Mouse (Mus musculus): ENCODE results near the gene Gtf2i.

Gene Gtf2i

DNA sequence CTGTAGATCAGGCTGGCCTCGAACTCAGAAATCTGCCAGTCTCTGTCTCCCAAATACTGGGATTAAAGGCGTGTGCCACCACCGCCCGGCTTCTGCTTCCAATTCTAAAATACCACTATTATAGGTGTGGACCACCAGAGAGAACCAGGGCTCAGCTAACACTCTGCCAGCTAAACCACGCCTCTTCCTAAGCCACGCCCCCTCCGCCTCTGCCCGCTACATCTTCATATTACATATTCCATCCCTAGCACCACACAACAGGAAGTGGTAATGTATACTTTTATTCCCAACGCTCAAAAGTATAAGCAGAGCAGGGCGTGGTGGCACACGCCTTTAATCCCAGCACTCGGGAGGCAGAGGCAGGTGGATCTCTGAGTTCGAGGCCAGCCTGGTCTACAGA lies 8.8 kb upstream of the Gtf2i start:
- in situ Hi-C loops (cut with MboI, MseI): no loop called here

DNA sequence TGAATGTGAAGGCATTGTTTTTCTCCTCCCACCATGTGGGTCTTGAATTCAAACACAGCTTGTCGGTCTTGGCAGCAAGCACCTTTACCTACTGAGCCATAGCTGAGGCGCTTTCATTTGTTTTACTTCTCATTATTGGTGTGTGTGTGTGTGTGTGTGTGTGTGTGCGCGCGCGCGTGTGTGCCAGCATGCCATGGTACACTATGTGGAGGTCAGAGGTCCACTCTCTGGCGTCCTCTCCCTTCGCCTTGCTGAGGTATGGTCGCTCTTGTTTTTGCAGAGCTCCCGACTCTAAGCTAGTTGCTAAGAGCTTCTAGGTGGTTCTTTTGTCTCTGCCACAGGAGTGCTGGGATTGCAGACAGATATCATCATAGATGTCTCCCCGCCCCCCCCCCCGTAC lies 7.8 kb upstream of the Gtf2i start:
- in situ Hi-C loops (cut with MboI, MseI): no loop called here

DNA sequence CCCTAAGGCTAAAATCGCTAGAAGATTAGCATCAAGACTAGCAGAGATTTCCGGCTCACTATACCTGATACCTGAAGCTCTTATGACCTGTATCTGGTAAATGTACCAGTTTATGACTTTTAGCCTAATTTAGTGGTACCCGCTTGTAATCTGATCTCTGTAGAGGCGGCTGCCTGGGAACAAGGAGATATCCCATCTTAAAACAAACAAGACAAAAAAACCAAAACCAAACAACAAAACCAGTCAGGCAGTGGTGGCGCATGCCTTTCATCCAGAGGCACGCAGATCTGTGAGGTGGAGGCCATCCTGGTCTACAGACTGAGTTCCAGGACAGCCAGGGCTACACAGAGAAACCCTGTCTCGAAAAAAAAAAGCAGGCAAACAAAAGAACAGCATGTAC lies 7.1 kb upstream of the Gtf2i start:
- in situ Hi-C loops (cut with MboI, MseI): no loop called here

DNA sequence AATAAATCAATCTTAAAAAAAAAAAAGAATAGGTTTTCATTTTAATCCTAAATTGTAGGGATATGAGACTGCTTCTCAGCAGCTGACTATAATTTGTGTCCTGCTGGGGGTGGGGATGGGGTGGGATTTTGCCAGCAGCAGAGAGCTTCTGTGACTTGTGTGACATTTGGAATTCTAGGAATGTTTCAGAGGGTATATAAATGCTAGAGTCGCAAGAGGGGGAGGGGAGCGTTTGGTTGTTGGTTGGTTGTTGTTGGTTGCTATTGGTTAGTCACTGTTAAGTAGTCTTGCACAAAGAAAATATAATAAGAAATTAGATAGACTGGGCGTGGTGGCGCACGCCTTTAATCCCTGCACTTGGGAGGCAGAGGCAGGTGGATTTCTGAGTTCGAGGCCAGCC lies 4.3 kb upstream of the Gtf2i start:
- in situ Hi-C loops (cut with MboI, MseI): no loop called here

DNA sequence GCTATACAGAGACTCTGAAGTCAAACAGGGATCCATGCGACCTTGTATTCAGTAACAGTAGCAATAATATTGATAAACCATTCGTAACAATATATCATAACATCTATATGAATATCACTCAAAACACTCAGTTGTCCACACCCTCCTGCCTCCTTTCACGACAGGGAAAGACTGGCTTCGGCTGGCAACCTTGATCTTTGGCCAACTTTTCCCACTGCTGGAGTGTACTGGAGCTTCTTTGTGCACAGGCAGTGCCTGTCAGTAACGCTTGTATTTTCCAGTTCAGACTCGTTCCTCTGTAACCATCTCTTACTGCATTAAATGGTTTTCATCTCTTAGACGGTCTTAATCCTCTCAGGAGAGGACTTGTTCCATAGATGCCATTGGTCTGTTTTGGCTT lies 2.2 kb upstream of the Gtf2i start:
- in situ Hi-C loops (cut with MboI, MseI): no loop called here

DNA sequence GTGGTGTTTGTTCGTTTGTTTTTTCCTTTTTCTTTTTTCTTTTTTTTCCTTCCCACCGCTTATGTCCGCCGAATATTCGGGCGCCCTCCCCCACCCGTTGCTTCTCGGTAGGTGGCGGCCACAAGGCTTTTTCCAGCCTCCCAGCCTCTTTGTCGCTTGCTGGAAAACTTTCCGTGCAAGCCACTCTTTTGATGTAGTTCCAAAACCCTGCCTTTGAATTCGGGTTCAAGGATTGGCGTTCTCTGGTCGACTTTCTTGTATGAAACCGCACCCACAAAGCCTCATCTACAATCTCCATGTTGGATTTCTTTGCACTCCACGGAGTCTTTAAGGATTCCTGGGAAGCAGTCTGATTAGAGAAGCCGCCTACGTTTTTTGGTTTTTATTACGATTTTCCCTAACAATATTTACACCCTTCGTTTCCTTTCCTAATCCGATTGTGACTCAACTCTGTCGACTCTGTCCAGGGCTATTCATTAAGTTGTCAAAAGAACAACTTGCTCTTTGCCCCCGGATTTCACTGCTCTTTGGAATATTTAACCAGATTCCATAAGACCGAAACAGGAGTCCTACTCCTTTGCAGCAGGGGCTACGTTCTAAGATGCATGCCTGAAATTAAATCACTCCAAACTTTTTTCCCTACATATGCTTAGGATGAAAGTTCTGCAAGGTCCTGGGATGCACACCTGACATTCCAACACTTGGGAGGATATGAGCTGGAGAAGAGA lies 1.2 kb upstream of the Gtf2i start:
- in situ Hi-C loops (cut with MboI, MseI): no loop called here

DNA sequence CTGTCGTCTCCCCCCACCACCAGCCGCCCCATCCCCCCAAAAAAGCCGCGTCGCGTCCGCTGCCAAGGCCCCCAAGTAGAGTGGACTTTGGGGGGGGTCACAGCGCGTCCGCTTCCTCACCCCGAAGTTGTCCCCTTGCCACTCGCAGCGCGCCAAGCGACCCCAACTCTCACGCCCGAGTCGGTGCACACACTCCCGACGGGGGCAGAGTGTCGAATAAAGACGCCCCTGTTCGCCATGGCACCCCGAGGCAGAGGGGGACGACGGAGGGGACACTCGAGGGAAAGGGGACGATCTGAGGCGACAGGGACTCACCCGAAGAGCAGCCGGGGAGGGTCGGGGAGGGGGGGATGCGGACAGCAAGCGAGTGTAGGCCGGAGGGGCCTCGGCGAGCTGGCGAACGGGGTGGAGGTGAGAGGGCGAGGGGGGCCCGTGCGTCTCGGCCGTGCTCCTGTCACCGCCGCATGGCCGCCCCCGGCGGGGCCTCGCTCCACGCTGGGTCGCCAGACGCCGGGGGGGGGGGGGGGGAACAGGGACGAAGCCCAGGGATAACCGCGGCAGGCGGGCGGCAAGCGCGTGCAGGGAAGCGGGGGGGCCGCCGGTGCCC lies 389 bp downstream of the Gtf2i start:
- in situ Hi-C loops (cut with MboI, MseI): no loop called here

DNA sequence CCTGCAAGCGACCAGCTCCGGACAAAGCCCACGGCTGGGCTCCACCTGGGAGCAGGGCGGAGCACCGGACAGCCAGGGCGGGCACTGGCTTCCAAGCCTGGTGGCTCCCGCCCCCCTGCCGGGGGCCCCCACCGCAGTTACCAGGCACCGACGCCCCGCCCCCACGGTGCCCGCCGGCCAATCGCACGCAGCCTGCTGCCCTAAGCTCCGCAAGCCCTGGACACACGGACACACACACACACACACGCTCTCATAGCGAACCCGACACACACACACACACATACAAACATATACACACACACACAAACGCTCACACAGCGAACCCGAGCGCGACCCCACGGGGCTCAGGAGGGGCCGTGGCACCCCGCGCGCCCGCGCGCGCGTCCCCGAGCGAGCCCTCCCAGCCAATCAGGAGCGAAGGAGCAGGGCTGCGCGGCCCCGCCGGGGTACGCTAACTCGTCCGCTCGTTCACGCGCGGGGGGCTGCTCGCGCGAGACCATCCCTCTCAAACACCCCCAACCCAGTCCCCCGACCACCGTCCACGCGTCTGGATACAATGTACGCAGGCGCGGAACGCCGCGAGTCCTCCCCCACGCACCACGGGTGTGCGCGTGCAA lies 1.0 kb downstream of the Gtf2i start:
- in situ Hi-C loops (cut with MboI, MseI): no loop called here

DNA sequence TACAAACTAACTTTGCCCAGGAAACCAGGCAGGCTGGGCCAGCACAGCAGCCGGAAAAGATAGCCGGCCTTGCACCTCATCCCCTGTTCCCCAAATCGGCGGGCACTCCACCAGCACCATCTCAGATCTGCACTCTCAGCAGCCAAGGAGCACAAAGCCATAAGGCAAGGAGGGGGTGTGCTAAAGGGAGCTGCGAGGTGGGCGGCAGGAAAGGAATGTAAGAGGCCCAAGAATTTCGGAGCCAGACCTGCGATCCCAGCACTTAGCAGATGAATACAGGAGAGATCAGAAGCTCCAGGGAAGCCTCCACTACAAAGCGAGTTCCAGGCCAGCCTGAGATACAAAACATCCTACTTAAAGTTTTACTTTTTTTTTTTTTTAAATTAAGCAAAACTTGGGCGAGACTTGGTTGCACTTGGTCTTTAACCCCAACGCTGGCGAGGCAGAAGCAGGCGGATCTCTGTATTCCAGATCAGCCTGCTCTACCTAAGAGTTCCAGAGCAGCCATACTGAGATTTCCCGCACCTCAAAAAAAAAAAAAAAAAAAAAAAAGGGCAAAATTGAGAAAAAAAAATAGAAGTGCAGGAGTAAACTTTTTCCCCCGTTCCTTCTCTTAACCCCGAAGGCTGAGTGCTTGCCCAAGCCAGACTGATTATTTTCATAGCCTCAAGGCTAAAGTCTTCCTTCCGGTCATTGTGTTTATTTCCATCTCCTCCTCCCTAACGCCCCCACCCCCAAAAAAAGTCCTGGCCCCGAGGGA lies 1.7 kb downstream of the Gtf2i start:
- in situ Hi-C loops (cut with MboI, MseI): no loop called here

DNA sequence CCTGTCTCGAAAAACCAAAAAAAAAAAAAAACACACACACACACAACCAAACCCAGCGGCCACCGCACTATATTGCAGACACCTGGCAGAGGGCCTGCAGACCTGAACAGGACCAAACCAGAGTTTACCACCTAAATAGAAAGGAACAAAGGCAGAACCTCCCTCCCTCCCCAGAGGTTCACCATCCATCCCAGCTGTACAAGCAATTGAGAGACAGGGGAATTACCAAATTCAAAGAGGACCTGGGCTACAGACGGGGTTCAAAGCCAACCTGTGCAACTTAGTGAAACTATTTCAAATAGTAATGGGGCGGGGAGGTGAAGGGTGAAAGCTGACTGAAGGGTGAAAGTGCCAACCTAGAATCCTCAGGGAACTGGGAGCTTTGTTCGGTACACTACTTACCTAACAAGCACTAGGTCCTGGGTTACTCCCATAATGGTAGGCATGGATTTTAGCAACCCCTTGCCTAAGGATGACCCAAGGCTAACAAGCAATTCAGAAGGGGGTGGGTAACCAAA lies 2.6 kb downstream of the Gtf2i start:
- in situ Hi-C loops (cut with MboI, MseI): no loop called here

DNA sequence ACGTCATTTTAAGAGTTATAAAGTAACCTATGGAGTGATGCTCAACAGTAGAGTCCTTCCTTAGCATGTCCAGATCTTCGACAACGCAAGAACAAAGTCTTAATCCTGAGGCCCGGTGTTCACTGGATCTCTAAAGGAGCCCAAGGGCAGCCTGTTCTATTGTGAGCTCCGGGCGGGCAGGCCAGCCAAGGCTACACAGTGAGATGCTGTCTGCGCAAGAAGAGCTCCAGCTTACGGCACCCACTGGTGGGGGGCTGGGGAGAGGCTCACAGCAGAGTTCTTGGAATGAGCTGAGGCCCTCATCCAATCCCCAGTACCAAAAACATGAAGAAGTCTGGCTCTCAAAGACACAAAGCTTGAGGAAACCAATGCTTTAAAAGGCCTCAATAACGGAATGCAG lies 4.4 kb downstream of the Gtf2i start:
- in situ Hi-C loops (cut with MboI, MseI): no loop called here

DNA sequence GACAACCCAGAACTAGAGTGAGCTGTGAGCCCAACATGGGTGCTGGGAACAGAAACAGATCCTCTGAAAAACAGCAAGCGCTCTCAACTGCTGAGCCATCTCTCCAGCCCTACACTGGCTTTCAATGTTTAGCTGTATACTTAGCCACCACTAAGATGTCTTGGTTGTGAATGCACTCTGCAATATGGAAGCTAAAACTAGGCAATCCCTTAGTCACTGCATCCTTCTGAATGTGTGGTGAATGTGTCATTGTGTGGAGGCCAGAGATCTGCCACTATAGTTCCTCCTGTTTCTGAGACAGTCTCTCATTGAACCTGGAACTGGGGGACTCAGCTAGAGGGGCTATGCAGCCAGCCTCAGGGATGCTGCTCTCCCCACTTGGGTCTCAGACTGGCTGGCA lies 5.2 kb downstream of the Gtf2i start:
- in situ Hi-C loops (cut with MboI, MseI): no loop called here

DNA sequence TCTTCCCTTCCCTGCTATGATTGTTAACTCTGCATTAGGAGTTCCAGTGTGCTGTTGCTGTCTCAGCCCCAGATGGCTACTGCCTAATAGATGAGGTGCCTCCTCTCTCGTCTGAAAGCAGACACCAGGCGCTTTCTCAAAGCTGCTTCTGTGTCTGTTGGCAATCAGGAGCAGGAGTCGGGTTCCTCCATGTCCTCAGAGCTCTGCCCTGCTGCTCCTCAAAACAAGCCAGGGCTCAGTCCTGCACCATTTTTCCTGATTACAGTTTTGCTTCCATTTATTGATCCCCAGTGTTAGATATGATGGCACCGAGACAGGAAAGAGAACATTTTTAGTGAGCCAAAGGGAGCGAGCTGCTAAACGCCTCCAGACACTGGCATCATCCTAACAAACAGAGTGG lies 9.9 kb downstream of the Gtf2i start:
- in situ Hi-C loops (cut with MboI, MseI): no loop called here

DNA sequence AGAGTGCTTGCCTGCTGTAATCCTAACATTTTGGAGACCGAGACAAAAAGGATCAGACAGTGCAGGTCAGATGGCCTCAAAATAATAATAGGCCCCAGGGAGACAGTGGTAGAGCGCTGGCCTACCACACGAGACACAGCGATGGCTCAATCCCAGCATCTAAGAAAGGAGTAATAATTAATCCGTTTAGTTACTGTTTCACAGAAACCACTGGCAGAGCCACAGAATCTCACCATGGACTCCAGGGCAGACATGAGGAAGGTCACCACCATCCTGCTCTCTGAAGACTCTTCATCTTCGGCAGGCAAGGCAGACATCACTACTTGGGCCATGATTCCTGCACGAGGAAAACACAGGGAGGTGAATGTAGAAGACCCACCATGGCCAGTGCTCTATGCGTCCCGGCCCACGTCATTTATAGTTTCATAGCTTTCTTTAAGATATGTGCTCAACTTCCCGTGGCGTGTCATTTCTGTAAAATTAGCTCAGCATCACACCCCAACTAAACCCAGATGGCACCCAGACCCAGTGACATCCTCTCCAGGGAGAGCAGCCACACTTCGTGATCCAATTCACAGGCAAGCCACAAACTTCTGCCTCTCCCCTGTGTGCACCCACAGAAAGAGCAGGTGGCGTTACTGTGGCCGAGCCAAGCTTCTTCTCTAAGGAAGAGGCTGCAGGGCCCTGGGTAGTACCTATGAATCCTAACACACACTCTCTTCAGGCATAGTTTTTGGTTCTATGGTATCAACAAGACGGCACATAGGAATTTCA lies 19.1 kb downstream of the Gtf2i start:
- in situ Hi-C loops (cut with MboI, MseI): no loop called here

DNA sequence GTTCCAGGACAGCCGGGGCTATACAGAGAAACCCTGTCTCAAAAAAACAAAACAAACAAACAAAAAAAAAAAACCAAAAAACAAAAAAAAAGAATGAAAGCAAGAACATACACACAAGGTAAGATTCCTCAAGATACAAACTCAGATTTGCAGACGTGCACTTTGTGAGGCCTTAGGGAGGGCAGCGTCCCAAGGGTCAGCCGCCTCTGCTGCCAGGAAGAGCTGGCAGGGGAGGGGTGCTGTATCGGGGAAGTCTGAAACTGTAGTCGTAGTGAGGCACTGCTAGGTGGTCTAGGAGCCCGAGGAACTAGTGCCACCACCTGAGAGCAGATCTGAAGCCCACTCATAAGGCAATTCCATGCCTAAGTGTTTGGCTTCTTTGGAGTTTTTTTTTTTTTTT lies 20.0 kb downstream of the Gtf2i start:
- in situ Hi-C loops (cut with MboI, MseI): no loop called here

DNA sequence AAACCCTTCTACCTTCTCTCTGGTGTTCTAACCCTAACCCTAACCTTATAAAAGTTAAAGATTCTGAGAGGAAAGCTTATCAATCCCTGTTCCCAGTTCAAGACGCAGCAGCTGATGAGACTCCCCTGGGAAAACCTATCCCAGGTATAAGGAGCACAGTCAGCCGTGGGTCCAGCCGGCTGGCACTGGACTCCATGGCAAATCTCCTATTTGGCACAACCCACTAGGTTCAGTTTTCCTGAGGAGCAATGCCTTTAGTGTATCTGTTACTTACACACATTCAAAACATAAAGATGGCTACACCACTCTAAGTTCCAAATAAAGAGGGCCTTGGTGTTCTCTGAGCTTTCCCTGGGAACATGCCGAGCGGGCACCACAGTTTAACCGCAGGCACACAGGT lies 23.5 kb downstream of the Gtf2i start:
- in situ Hi-C loops (cut with MboI, MseI): no loop called here

DNA sequence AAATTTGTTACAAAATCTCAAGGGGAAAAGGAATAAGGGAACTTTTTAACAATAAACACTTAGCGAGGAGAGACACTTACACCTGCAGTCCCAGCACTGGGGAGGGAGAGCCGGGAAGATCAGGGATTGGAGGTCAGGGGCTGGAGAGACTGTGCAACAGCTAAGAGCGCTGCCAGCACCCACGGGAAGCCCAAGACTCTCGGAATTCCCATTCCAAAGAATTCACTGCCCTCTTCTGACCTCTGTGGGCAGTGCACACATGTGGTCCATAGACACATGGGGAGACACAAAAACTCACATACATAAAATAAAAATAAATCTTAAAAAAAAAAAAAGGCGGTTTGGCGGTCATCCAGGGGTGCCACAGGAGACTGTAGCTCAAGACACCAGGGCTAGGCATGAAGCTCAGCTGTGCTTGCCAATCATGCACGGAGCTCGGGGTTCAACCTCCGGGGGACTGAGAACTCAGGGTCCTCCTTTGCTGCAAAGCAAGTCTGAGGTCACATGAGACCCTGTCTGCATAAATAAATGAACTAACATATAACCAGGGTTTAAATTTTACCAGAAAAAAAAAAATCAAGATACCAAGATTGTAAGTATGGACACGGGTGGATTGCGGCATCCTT lies 24.5 kb downstream of the Gtf2i start:
- in situ Hi-C loops (cut with MboI, MseI): no loop called here

DNA sequence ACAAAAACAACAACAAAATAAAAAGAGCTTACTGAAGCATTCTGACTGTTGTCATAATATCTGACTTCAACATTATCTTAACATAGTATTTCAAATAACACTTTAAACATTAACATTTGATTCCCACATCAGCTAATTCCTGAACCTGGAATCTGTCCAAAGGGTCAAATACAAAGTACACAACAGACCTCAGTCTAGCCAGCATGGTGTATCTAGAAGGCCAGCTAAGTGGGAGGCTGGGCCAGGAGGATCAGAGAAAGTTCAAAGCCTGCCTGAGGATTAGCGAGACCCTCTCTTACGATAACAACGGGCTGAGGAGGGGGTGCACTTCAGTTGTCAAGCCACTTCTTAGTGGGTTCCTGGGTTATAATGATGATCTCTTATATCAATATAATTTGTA lies 26.5 kb downstream of the Gtf2i start:
- in situ Hi-C loops (cut with MboI, MseI): no loop called here

DNA sequence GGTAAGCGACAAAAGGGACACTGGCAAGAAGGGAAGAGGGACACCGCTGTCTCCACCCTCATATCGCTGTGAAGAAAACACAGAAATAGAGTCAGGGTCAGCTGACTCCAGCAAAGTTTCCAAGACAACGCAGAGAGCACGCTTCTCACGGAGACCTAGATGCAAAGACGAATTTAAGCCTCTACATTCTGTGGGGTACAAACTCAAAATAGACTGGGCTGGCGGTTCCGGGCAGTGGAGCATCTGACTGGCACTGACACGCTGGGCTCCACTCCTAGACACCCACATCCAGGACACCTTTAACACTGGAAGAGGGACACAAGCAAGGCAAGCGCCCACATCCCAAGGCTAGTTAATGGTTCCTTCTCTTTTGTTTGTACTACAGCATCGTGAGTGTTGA lies 29.6 kb downstream of the Gtf2i start:
- in situ Hi-C loops (cut with MboI, MseI): no loop called here

DNA sequence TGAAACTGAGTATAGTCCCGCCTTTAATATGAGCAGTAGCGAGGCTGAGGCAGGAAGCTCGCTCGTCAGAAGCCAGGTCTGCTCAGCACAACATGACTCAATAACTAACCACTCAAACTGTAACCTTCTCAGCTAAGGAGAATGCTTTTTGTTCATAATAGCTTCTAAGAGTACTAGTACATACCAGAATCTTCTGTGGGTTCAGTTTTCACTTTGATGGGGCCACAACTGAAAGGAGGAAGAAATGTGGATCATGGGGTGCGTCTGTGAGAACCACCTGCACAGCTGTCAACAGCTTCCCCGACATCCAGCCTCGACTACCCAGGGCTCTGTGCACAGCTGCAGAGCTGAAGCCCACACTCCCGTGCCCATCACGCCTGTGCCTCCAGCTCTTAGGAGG lies 32.0 kb downstream of the Gtf2i start:
- in situ Hi-C loops (cut with MboI, MseI): no loop called here

DNA sequence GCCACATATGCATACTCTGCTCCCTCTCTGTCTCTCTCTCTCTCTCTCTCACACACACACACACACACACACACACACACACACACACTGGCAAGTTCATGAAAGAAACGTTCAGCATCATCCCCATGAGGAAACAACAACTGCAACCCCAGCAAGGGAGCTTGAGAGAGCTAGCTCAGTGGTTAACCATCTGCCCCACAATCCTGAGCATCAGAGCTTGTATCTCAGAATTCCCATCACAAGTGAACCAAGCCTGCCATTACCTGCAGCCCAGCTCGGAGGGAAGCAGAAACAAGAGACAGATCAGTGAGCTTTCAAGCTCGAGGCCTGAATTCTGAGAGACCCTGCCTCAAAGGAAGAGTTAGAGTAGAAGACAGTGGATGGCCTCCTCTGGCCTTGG lies 32.5 kb downstream of the Gtf2i start:
- in situ Hi-C loops (cut with MboI, MseI): no loop called here
